Mouse (Mus musculus): ENCODE measurements around the gene B3gnt2.

Gene B3gnt2

DNA sequence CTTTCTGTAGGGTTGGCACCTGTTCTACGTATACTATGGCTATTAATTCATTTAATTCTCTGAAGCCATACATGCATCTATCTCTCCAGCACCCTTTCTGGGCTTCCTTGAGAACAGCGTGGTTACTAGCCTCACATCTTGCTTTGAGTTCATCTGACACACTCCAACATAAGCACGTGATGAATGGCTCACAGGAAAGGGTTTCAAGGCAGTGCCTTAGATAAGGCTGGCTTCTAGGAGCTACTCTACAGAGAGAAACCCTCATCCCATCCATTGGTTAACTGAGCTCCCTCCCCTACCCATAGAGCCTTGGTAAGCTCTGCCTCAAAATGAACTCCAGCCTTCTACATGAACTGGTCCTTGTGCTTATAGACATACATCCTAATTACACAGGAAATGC is 47.3 kb downstream of the B3gnt2 start:
- DNase-seq, result no peak

GRCm38 (mm10) chr11:22811413-22811812 is 49.3 kb downstream of the B3gnt2 start:
- no peak for DNase-seq

DNA sequence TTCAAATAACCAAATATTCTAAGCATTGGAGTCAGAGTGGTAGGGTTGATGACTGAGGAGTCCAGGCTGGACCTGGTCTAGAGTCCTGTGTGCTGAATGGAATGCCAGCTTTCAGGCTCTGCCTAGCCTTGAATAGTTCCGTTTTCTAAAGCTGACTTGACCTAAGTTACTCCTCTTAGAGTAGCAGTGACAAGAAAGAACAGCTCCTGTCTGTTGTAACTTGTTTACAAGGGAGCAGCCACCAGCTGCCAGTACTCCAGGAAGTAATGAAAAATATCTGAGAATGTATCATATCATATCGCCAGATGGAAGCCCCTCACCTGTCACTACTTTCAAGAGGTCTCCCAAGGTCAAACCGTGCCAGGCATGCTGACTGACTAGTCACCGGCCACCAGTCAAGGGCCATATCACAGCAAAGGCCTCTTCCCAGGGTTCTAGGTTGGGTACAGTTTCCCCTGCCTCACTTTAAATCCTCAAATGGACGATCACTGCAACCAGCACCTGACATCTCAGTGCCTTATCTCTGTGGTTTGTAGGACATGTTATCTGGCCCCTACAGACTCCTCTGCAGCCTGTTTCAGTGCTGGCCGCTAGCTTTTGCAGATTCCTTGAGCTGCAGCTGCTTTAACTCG is 51.2 kb downstream of the B3gnt2 start:
- no peak for DNase-seq

GRCm38 (mm10) chr11:22808040-22808439 is 52.7 kb downstream of the B3gnt2 start:
- no peak for DNase-seq

- DNase-seq, result no peak
Observed at GRCm38 (mm10) chr11:22805171-22805570, 55.6 kb downstream of the B3gnt2 start.

GRCm38 (mm10) chr11:22799987-22800424 is 60.8 kb downstream of the B3gnt2 start:
- no peak for DNase-seq

DNA sequence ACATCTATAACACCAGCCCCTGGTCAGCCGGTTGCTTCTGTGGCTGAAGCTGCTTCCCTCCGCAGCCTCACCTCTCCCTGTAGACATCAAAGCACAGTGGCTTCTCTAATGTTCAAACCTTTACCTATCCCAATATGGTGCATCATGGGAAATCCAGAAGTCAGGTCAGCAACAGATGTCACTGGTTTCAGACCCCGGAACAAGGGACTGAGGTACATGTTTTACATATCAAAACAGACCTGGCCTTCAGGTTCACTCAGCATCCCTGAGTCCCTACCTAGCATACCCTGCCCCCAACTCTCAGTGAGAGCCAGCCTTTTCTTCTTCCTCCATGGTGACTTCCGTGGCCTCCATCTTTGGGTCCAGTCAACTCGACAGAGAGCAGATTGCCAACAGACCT is 61.8 kb downstream of the B3gnt2 start:
- DNase-seq, result no peak

DNA sequence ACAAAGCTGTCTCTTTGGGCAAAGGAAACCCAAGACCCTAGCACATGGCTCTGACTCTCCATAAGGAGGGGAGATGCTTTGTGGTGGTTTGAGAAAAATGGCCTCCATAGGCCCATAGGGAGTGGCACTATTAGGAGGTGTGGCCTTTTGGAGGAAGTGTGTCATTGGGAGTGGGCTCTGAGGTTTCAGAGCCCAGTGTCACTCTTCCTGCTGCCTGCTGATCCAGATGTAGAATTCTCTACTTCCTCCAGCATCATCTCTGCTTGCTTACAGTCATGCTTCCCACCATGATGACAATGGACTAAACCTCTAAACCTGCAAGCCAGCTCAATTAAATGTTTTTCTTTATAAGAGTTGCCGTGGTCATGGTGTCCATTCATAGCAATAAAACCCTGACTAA is 66.0 kb downstream of the B3gnt2 start:
- no peak for DNase-seq

DNA sequence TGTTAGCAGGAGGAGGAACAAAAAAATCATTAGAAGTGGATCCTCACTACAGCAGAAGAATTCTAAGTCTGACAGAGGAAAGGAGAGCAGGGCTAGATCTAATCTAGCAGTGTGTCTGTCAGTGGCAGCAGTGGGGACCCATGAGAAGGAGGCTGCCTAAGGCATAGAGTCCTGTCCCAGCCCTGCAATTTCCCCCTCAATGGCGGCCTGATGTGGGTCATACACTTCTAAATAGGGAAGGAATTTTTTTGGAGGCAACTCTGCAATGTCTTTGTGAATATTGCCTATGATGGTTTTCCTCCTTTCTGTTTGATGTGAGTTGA is 66.9 kb downstream of the B3gnt2 start:
- no peak for DNase-seq

DNA sequence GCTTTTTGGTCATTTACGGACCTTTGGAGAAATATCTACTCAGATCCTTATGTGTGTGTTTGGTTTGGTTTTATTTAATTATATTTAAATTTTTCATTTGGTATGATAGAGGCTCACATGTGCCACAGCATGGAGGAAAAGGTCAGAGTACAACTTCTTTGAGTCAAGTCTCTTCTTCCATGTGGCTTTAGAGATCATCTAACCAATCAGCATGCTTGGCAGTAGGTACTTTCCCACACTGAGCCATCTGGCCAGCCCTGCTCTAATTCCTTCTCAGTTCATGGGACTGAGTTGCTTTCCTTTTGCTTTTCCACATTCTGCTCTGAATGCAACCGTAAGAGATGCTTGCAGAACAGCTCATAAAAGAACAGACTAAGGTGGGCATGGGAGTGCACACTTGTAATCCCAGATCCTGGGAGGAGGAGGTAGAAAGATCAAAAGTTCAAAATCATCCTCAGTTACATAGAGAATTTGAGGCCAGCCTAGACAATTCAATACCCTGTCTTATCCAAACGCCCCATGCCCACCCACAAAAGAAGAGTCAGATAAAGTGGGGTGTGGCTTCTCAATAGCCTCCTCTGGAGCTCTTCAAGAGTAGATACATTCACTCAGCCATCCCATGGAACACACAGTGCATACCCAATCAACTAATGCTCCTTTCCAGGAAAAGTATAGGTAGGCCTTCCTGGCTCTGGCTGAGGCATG is 67.4 kb downstream of the B3gnt2 start:
- DNase-seq, result no peak

DNA sequence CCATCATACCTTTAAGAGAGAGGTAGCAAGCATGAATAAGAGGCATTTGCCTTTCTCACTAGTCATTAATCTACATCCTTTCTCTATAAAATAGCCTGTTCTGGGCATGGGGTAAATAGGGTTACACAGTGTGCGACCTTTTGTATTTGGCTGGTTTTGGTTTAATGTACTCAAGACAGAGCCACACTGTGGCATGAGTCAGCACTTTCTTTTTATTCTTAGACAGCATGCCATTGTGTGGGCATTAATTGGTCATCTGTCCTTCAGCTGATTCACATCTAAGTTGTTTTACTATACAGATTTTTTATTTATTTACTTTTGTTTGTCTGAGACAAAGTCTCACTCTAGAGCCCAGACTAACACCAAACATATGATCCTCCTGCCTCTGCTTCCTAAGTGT is 68.6 kb downstream of the B3gnt2 start:
- no peak for DNase-seq

DNA sequence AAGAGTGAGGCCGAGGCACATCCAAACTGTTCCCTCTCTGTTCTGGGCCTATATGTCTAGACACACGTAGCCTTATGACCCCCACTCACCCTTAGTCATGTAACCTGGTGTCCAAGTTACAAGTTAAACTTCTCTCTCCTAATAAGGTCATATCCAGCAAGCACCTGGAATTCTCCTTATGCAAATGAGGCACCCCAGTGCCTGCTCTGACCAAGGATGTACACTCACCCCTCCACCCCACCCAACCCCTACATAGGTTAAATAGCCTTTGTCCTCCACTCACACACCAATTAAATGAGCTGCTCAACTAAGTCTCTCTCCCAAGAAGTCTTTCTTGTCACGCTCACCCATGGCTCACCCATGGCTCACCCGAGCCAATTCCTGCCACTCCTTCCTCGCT is 69.0 kb downstream of the B3gnt2 start:
- no peak for DNase-seq

DNA sequence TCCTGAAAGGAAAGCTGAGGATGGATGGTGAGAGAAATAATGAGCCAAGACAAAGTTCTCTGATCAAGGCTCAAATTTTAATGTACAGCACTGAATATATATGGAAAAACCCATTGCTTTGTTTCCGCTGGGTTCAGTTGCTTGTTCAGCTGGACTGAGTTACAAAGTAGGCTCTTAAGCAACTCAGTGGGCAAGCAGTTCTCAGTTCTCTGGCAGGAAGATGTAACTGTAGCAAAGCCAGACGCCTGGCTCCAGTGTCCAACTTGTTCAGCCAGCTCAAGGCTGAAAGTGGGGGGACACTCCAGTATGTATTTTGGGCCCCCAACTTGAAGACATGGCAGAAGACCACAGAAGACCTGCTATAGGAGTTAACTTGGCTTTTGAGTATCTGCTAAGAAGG is 72.9 kb downstream of the B3gnt2 start:
- no peak for DNase-seq

- no peak for DNase-seq
Observed at GRCm38 (mm10) chr11:22784477-22784876, 76.3 kb downstream of the B3gnt2 start.

- no peak for DNase-seq
Observed at GRCm38 (mm10) chr11:22782705-22783124, 78.0 kb downstream of the B3gnt2 start.

DNA sequence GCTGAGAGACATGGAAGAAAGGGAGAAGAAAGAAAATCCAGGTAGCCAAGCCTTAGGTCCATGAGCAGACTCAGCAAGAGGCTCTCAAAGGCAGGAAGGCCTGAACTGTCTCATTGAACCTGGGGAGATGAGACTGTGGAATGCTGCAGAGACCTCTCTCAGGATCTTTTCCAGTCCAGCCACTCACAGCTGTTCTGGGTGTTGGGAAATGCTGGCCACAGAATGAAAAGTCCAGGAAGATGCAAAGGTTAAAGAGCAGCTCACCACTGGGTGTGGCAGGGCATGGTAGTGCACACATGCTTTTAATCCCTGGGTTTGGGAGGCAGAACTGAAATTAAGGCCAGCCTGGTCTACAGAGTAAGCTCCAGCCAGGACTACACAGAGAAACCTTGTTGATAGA is 79.6 kb downstream of the B3gnt2 start:
- no peak for DNase-seq

DNA sequence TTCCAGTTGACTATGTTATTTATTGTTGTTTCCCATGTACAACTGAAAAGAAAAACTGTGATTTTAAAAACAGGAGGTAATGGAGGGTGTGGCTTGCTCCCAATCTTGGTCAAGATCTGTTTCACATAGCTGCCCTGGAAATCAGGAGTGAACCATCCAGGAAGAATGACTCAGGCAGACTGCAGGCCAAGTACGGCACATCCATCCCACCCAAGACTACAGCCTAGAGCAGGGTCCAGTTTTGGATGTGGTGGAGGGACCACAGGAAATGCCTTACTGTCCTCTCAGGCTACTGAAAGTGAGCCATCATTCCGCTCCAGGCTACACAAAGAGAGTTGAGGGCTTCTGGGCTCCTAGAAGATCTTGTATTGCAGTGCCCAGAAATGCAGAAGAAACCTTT is 80.0 kb downstream of the B3gnt2 start:
- no peak for DNase-seq

DNA sequence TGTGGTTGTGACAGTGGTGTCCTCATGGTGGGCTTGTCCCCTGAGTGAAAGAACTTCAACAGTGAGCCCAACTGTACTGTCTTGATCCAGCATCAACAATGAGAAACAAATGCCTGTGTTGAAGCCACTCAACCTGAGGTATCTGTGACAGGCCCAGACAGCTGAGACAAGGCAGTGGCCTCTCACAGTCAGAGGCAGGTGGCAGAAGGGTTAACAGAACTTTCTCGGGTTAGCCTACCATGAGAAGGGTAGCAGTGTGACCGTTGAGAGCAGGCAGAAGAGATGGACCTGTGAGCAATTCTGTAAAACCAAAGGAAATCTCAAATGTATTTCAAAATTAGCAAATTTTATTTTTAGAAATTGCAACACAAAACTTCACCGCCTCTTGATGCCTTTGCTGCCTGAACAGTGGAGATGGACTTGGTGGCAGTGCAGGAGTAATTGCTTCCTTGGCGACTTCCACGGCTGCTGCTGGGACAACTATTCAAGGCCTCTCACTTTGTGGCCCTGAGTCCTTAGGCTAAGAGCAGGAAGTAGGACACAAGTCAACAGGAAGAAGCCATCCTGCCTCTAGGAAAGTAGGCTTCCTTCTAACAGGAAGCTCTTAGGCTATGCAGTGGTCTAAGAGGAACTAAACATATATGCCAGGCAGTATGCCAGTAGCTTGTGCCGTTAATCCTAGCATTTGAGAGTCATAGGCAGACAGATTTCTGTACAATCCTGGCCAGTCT is 80.8 kb downstream of the B3gnt2 start:
- DNase-seq, result no peak

GRCm38 (mm10) chr11:22778596-22778995 is 82.2 kb downstream of the B3gnt2 start:
- no peak for DNase-seq

GRCm38 (mm10) chr11:22777531-22777930 is 83.2 kb downstream of the B3gnt2 start:
- DNase-seq, result no peak

DNA sequence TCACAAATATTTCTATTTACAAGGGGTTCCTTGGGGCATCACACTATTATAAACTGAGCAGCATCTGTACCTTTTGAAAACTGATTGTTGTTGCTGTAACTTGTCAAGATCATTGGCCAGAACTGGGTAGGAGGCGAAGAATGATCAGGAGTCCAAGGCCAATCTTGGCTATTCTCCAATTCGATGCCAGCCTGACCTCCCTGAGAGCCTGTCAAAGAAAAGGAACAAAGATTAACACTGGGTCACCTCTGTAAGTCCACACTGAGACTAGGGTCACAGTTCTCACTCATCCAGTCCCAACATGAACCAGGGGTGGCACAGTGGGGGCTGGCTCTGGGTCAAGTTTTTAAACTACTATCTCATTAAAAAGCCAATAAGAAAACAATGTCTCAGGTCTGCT is 85.9 kb downstream of the B3gnt2 start:
- DNase-seq, result no peak

- no peak for DNase-seq
Observed at GRCm38 (mm10) chr11:22766238-22766637, 94.5 kb downstream of the B3gnt2 start.

DNA sequence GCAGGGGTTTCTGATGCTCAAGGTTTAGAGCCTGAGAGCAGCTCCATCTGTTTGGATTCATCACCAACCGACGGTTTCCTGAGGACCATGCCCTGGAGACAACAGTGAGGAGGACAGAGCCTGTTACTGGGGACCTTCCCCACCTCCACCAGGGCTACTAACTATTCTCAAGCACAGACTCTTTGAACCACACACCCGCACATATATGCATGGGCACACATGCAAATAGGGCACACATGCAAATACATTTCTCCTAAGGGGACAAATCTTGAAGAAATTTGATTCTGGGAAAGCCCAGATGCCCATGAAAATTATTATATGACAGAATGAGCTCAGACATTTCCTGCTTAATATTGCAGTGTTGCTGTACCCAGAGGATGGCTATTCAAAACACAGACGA is 95.3 kb downstream of the B3gnt2 start:
- DNase-seq, result no peak

DNA sequence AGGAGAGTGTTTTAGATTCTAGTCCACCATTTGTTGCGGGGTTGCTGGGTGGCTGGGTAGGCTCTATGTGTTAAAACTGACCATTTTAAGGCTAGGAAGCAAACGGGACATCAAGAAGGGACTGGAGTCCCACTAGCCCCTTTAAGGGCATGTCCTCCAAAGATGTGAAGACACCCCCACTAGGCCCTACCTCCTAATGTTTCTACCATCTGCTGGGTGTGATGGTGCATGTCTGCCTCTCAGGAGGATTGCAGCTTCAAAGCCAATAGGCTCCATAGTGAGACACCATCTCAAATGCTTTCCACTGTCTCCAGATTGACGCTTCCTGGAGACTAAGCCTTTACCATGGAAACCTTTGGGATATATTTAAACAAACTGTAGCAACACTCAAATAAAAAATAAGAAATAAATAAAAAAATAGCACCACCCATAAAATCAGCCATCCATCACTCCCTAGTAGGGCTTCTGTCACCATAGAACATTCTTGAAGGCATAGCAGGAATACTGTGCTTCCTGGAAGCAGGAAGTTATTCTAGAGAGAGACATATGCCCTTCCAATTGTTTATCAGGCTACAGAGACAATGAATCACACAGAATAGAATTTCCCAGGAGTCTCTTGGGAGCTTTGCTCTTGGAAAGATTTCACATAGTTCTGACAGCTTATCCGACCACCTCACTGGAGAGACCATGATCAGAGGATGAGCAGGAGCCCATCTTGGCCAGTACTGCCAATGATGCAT is 97.0 kb downstream of the B3gnt2 start:
- no peak for DNase-seq

All from right cerebral cortex, postnatal 4 days (tissue).